Mouse (Mus musculus): ENCODE data around the gene Pacsin1. TPM values are rescaled to one million over a fixed set of nuclear protein-coding genes. Genes with fewer than 3 reads are reported as not detected.
A peak's percentile ranks its signal among the peaks of the same experiment; 100 is the strongest.

The Pacsin1 gene
- polyA plus RNA-seq, 1 experiment from 2014 or later, result 5.8 TPM

GRCm38 (mm10) chr17:27673945-27674344, 18.6 kb downstream of the Pacsin1 start:
- Histone ChIP-seq H3K9me3 (replicated peaks) (no peaks in the 10 kb centered on the region), H3K27me3 (ENCODE audit: low read depth, poor library complexity, severe bottlenecking) (no peaks in the 10 kb centered on the region), H3K27ac (no peak overlapping the region), H3K4me1 (peaks cover 7% of the 10 kb centered on the region), H3K4me3 (no peak overlapping the region), H3K36me3 (no peaks in the 10 kb centered on the region)
- 92% methylated on average over 7 of the region's 7 CpGs for WGBS
- DNase-seq (ENCODE audit: low spot score), result no peak

GRCm38 (mm10) chr17:27675453-27675852, 20.1 kb downstream of the Pacsin1 start:
- H3K27me3 ChIP-seq (ENCODE audit: low read depth, poor library complexity, severe bottlenecking), result no peaks in the 10 kb centered on the region
- H3K36me3 ChIP-seq, result no peaks in the 10 kb centered on the region
- no peak overlapping the region for H3K4me3 ChIP-seq
- no peak for DNase-seq (ENCODE audit: low spot score)
- H3K4me1 ChIP-seq, result peaks cover 16% of the 10 kb centered on the region
- WGBS, result 66% methylated on average over 9 of the region's 9 CpGs
- H3K9me3 ChIP-seq (replicated peaks), result no peaks in the 10 kb centered on the region
- H3K27ac ChIP-seq, result no peak overlapping the region

- DNase-seq (ENCODE audit: low spot score), result no peak
- no peaks in the 10 kb centered on the region for H3K9me3 ChIP-seq (replicated peaks)
- no peak overlapping the region for H3K4me3 ChIP-seq
- no peaks in the 10 kb centered on the region for H3K36me3 ChIP-seq
- no peak overlapping the region for H3K27ac ChIP-seq
- H3K4me1 ChIP-seq, result peaks cover 16% of the 10 kb centered on the region
- 70% methylated on average over 7 of the region's 7 CpGs for WGBS
- H3K27me3 ChIP-seq (ENCODE audit: low read depth, poor library complexity, severe bottlenecking), result no peaks in the 10 kb centered on the region
Observed at GRCm38 (mm10) chr17:27676270-27676669, 21.0 kb downstream of the Pacsin1 start.

GRCm38 (mm10) chr17:27677756-27678155, 22.4 kb downstream of the Pacsin1 start:
- Histone ChIP-seq H3K9me3 (replicated peaks) (no peaks in the 10 kb centered on the region), H3K4me3 (no peak overlapping the region), H3K36me3 (no peaks in the 10 kb centered on the region), H3K27ac (no peak overlapping the region), H3K4me1 (peaks cover 16% of the 10 kb centered on the region), H3K27me3 (ENCODE audit: low read depth, poor library complexity, severe bottlenecking) (no peaks in the 10 kb centered on the region)
- DNase-seq (ENCODE audit: low spot score), result no peak
- WGBS, result 87% methylated on average over 5 of the region's 5 CpGs

GRCm38 (mm10) chr17:27678924-27679813, 23.9 kb downstream of the Pacsin1 start:
- WGBS, result 38% methylated on average over 11 of the region's 11 CpGs
- Histone ChIP-seq H3K4me3 (no peak overlapping the region), H3K36me3 (no peaks in the 10 kb centered on the region), H3K27me3 (ENCODE audit: low read depth, poor library complexity, severe bottlenecking) (peaks cover 14% of the 10 kb centered on the region), H3K9me3 (replicated peaks) (no peaks in the 10 kb centered on the region), H3K27ac (no peak overlapping the region), H3K4me1 (peaks cover 16% of the 10 kb centered on the region)
- no peak for DNase-seq (ENCODE audit: low spot score)

GRCm38 (mm10) chr17:27684886-27685549, 29.7 kb downstream of the Pacsin1 start:
- peak overlapping the region; percentile 59; the same call in 1 of the 2 replicates for H3K27ac ChIP-seq
- WGBS, result 2% methylated on average over 48 of the region's 53 CpGs
- H3K27me3 ChIP-seq (ENCODE audit: low read depth, poor library complexity, severe bottlenecking), result peaks cover 68% of the 10 kb centered on the region

GRCm38 (mm10) chr17:27685550-27685913, 30.2 kb downstream of the Pacsin1 start:
- peak overlapping the region; percentile 59; the same call in 1 of the 2 replicates for H3K27ac ChIP-seq
- DNase-seq (ENCODE audit: low spot score), result no peak
- no peaks in the 10 kb centered on the region for H3K9me3 ChIP-seq (replicated peaks)
- H3K4me1 ChIP-seq, result peaks cover 32% of the 10 kb centered on the region
- H3K27me3 ChIP-seq (ENCODE audit: low read depth, poor library complexity, severe bottlenecking), result peaks cover 68% of the 10 kb centered on the region
- H3K36me3 ChIP-seq, result no peaks in the 10 kb centered on the region
- 3% methylated on average over 11 of the region's 11 CpGs for WGBS
- H3K4me3 ChIP-seq, result peak overlapping the region; percentile 60

More at GRCm38 (mm10) chr17:27684886-27685549, 29.7 kb downstream of the Pacsin1 start:
- peaks cover 30% of the 10 kb centered on the region for H3K4me1 ChIP-seq
- no peaks in the 10 kb centered on the region for H3K9me3 ChIP-seq (replicated peaks)
- DNase-seq (ENCODE audit: low spot score), result peak; percentile 82
- H3K4me3 ChIP-seq, result peak overlapping the region; percentile 60
- H3K36me3 ChIP-seq, result no peaks in the 10 kb centered on the region

GRCm38 (mm10) chr17:27686395-27686794, 31.1 kb downstream of the Pacsin1 start:
- Histone ChIP-seq H3K27me3 (ENCODE audit: low read depth, poor library complexity, severe bottlenecking) (peaks cover 68% of the 10 kb centered on the region), H3K9me3 (replicated peaks) (no peaks in the 10 kb centered on the region), H3K36me3 (no peaks in the 10 kb centered on the region), H3K4me3 (no peak overlapping the region), H3K27ac (no peak overlapping the region), H3K4me1 (peaks cover 40% of the 10 kb centered on the region)
- no peak for DNase-seq (ENCODE audit: low spot score)
- whole genome bisulfite sequencing, result 50% methylated on average over 5 of the region's 5 CpGs

GRCm38 (mm10) chr17:27690993-27691693, 35.8 kb downstream of the Pacsin1 start:
- Histone ChIP-seq H3K27ac (peak overlapping the region; percentile 12), H3K4me1 (peaks cover 26% of the 10 kb centered on the region), H3K27me3 (ENCODE audit: low read depth, poor library complexity, severe bottlenecking) (peaks cover 35% of the 10 kb centered on the region), H3K36me3 (no peaks in the 10 kb centered on the region), H3K4me3 (no peak overlapping the region), H3K9me3 (replicated peaks) (no peaks in the 10 kb centered on the region)
- no peak for DNase-seq (ENCODE audit: low spot score)
- 76% methylated on average over 14 of the region's 14 CpGs for WGBS

- Histone ChIP-seq H3K4me3 (no peak overlapping the region), H3K9me3 (replicated peaks) (no peaks in the 10 kb centered on the region), H3K4me1 (peaks cover 12% of the 10 kb centered on the region), H3K27me3 (ENCODE audit: low read depth, poor library complexity, severe bottlenecking) (peaks cover 24% of the 10 kb centered on the region), H3K27ac (no peak overlapping the region), H3K36me3 (no peaks in the 10 kb centered on the region)
- no peak for DNase-seq (ENCODE audit: low spot score)
- 88% methylated on average over 17 of the region's 17 CpGs for WGBS
Observed at GRCm38 (mm10) chr17:27699641-27700244, 44.4 kb downstream of the Pacsin1 start.

- H3K27me3 ChIP-seq (ENCODE audit: low read depth, poor library complexity, severe bottlenecking), result peaks cover 35% of the 10 kb centered on the region
- H3K4me3 ChIP-seq, result no peak overlapping the region
- H3K4me1 ChIP-seq, result peaks cover 12% of the 10 kb centered on the region
- 58% methylated on average over 2 of the region's 2 CpGs for WGBS
- no peak overlapping the region for H3K27ac ChIP-seq
- no peak for DNase-seq (ENCODE audit: low spot score)
- H3K9me3 ChIP-seq (replicated peaks), result no peaks in the 10 kb centered on the region
- H3K36me3 ChIP-seq, result no peaks in the 10 kb centered on the region
Observed at GRCm38 (mm10) chr17:27700812-27701211, 45.5 kb downstream of the Pacsin1 start.

- no peak overlapping the region for H3K4me3 ChIP-seq
- H3K9me3 ChIP-seq (replicated peaks), result no peaks in the 10 kb centered on the region
- peaks cover 12% of the 10 kb centered on the region for H3K4me1 ChIP-seq
- H3K27ac ChIP-seq, result no peak overlapping the region
- 73% methylated on average over 6 of the region's 6 CpGs for WGBS
- peaks cover 45% of the 10 kb centered on the region for H3K27me3 ChIP-seq (ENCODE audit: low read depth, poor library complexity, severe bottlenecking)
- no peak for DNase-seq (ENCODE audit: low spot score)
- no peaks in the 10 kb centered on the region for H3K36me3 ChIP-seq
Observed at GRCm38 (mm10) chr17:27701856-27702255, 46.5 kb downstream of the Pacsin1 start.

All from limb, embryonic 10.5 days (tissue).